Mouse (Mus musculus): ENCODE results near the gene C130073F10Rik. TPM values are rescaled to one million over a fixed set of nuclear protein-coding genes. Genes with fewer than 3 reads are reported as not detected.

Gene C130073F10Rik
- polyA plus RNA-seq, 1 experiment from 2014 or later, result not detected

Other genes starting within 250 kb of the C130073F10Rik start
- 96.3 and 97.1 TPM in 2 replicates for gene Leprot, start 246.1 kb downstream of the C130073F10Rik start, polyA plus RNA-seq (2015; fragmentation: Nextera tagmentation; extraction: Ambion mirVana)
- gene Lepr, start 176.4 kb downstream of the C130073F10Rik start, polyA plus RNA-seq (2015; fragmentation: Nextera tagmentation; extraction: Ambion mirVana), result 1.0 and 1.3 TPM in 2 replicates
- gene B020004J07Rik, start 49.8 kb downstream of the C130073F10Rik start, polyA plus RNA-seq (2015; fragmentation: Nextera tagmentation; extraction: Ambion mirVana), result not detected in 2 replicates
- gene Gm12800, start 15.3 kb upstream of the C130073F10Rik start, polyA plus RNA-seq (2015; fragmentation: Nextera tagmentation; extraction: Ambion mirVana), result not detected in 2 replicates
- not detected in 2 replicates for gene Gm12794, start 46.6 kb upstream of the C130073F10Rik start, polyA plus RNA-seq (2015; fragmentation: Nextera tagmentation; extraction: Ambion mirVana)
- not detected in 2 replicates for gene Gm12790, start 87.3 kb upstream of the C130073F10Rik start, polyA plus RNA-seq (2015; fragmentation: Nextera tagmentation; extraction: Ambion mirVana)
- not detected in 2 replicates for gene Gm12789, start 92.8 kb upstream of the C130073F10Rik start, polyA plus RNA-seq (2015; fragmentation: Nextera tagmentation; extraction: Ambion mirVana)
- gene Pde4b, start 193.8 kb upstream of the C130073F10Rik start, polyA plus RNA-seq (2015; fragmentation: Nextera tagmentation; extraction: Ambion mirVana), result 12.9 and 13.4 TPM in 2 replicates